Mouse (Mus musculus) stomach, embryonic 16.5 days (tissue): ENCODE results near the gene Lipi. TPM values are rescaled to one million over a fixed set of nuclear protein-coding genes. Genes with fewer than 3 reads are reported as not detected.

Experiments used
- ATAC-seq: fragments of 200-750 bp; cut with Nextera tagmentation; 2 replicates; pipeline ENCODE4 v1.8.0; 2017; ENCODE audit warnings: moderate number of reproducible peaks, moderate TSS enrichment; ENCODE audit not compliant: insufficient read depth, low FRiP score
- H3K27ac ChIP-seq: fragments of 300-500 bp; sonication (generic); 2 replicates; pipeline ENCODE4 v1.5.1; 2014; ENCODE audit warnings: low read length
- H3K27me3 ChIP-seq: fragments of 300-500 bp; sonication (generic); 2 replicates; pipeline ENCODE4 v1.6.1; 2014; ENCODE audit warnings: low read length, control low read depth, mixed read lengths; ENCODE audit not compliant: control insufficient read depth, insufficient read depth
- H3K36me3 ChIP-seq: fragments of 300-500 bp; sonication (generic); 2 replicates; pipeline ENCODE4 v1.6.1; 2014; ENCODE audit warnings: low read length; ENCODE audit not compliant: control insufficient read depth, insufficient read depth
- H3K4me1 ChIP-seq: fragments of 300-500 bp; sonication (generic); 2 replicates; pipeline ENCODE4 v1.6.1; 2014; ENCODE audit warnings: low read length, control low read depth, mixed read lengths; ENCODE audit not compliant: control insufficient read depth, insufficient read depth
- H3K4me2 ChIP-seq: fragments of 300-500 bp; sonication (generic); 2 replicates; pipeline ENCODE4 v1.6.1; 2014; ENCODE audit warnings: low read depth, low read length, mixed read lengths
- H3K4me3 ChIP-seq: fragments of 300-500 bp; sonication (generic); replicated peaks from 2 replicates; pipeline ENCODE4 v1.5.1; 2014; ENCODE audit warnings: mild to moderate bottlenecking, low read length
- H3K9ac ChIP-seq: fragments of 300-500 bp; sonication (generic); 2 replicates; pipeline ENCODE4 v1.6.1; 2014; ENCODE audit warnings: low read length
- H3K9me3 ChIP-seq: fragments of 300-500 bp; sonication (generic); replicated peaks from 2 replicates; pipeline ENCODE4 v1.6.1; 2016; ENCODE audit warnings: low read length, control low read depth; ENCODE audit not compliant: control insufficient read depth
- WGBS: fragments of 180-500 bp; shearing (Covaris S2); extraction: QIAGEN DNeasy Blood & Tissue Kit; methylation state at CpG from one replicate; pipeline ENCODE4 v1.1.7; 2014; 5-methylcytosine and 5-hydroxymethylcytosine counted together
- polyA plus RNA-seq: library from polyadenylated mRNA; unstranded; fragments of >200 nt; fragmentation: Nextera tagmentation; extraction: Ambion mirVana; gene quantifications from 2 replicates; pipeline ENCODE4 v1.2.1, GENCODE M21; 2015

The Lipi gene
- 0.15 TPM in 1 of 2 replicates, not detected in the other for polyA plus RNA-seq

GRCm38 (mm10) chr16:75585961-75586360 lies at the start of gene Lipi:
TSS of gene Lipi (minus strand) at chr16:75586061.
- 73% methylated on average over 7 of the region's 7 CpGs for WGBS
- ATAC-seq = no peak
- H3K4me3 ChIP-seq = no peak within 1 kb of the TSS
- H3K4me2 ChIP-seq = no peak within 1 kb of the TSS
- H3K9me3 ChIP-seq = no peaks in the 10 kb centered on the region
- no peak within 1 kb of the TSS for H3K27ac ChIP-seq
- H3K4me1 ChIP-seq = no peaks in the 10 kb centered on the region
- H3K9ac ChIP-seq = no peak within 1 kb of the TSS
- H3K36me3 ChIP-seq = no peaks in the 10 kb centered on the region
- no peaks in the 10 kb centered on the region for H3K27me3 ChIP-seq

GRCm38 (mm10) chr16:75627862-75628261 lies 42.0 kb upstream of the Lipi start:
- Histone ChIP-seq H3K9ac (no peak overlapping the region), H3K4me2 (no peak overlapping the region), H3K4me3 (no peak overlapping the region), H3K27ac (no peak overlapping the region), H3K36me3 (no peaks in the 10 kb centered on the region), H3K9me3 (no peaks in the 10 kb centered on the region), H3K27me3 (no peaks in the 10 kb centered on the region), H3K4me1 (no peaks in the 10 kb centered on the region)
- WGBS = 82% methylated on average over 2 of the region's 2 CpGs
- no peak for ATAC-seq

GRCm38 (mm10) chr16:75617651-75618349 lies 31.9 kb upstream of the Lipi start:
- Histone ChIP-seq H3K36me3 (no peaks in the 10 kb centered on the region), H3K27ac (no peak overlapping the region), H3K9ac (no peak overlapping the region), H3K4me2 (no peak overlapping the region), H3K9me3 (no peaks in the 10 kb centered on the region), H3K4me3 (no peak overlapping the region), H3K27me3 (no peaks in the 10 kb centered on the region), H3K4me1 (no peaks in the 10 kb centered on the region)
- no peak for ATAC-seq
- WGBS = 80% methylated on average over 2 of the region's 2 CpGs

- Histone ChIP-seq H3K4me2 (no peak overlapping the region), H3K27me3 (no peaks in the 10 kb centered on the region), H3K4me1 (no peaks in the 10 kb centered on the region), H3K36me3 (no peaks in the 10 kb centered on the region), H3K27ac (no peak overlapping the region), H3K4me3 (no peak overlapping the region), H3K9ac (no peak overlapping the region), H3K9me3 (no peaks in the 10 kb centered on the region)
- ATAC-seq = no peak
Measured at GRCm38 (mm10) chr16:75612561-75612960, 26.7 kb upstream of the Lipi start.

DNA sequence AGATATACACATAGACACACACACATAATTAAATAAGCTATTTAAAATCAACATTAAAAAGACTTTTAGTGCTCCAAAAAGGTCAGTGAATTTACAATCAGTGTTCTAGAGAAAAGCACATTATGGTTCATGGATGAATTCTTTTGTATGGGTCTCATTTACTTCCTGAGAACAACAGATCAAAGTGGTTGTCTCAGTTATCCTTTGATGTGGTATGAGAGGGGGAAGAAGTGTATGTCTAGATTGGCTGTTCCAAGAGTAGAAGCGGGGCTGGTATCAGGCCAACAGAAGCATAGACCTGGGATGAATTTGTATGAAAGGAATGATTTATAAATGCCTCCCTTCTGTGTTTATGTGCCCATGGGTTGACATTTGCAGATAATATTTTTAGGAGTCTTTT lies 20.6 kb upstream of the Lipi start:
- ATAC-seq = no peak
- H3K27me3 ChIP-seq = no peaks in the 10 kb centered on the region
- H3K4me2 ChIP-seq = no peak overlapping the region
- no peak overlapping the region for H3K27ac ChIP-seq
- 67% methylated on average over 1 of the region's 1 CpGs for WGBS
- no peak overlapping the region for H3K9ac ChIP-seq
- no peaks in the 10 kb centered on the region for H3K36me3 ChIP-seq
- no peak overlapping the region for H3K4me3 ChIP-seq
- 0 out of 2 replicates have a peak, but pooled peaks cover 3% of the 10 kb centered on the region for H3K9me3 ChIP-seq
- no peaks in the 10 kb centered on the region for H3K4me1 ChIP-seq

DNA sequence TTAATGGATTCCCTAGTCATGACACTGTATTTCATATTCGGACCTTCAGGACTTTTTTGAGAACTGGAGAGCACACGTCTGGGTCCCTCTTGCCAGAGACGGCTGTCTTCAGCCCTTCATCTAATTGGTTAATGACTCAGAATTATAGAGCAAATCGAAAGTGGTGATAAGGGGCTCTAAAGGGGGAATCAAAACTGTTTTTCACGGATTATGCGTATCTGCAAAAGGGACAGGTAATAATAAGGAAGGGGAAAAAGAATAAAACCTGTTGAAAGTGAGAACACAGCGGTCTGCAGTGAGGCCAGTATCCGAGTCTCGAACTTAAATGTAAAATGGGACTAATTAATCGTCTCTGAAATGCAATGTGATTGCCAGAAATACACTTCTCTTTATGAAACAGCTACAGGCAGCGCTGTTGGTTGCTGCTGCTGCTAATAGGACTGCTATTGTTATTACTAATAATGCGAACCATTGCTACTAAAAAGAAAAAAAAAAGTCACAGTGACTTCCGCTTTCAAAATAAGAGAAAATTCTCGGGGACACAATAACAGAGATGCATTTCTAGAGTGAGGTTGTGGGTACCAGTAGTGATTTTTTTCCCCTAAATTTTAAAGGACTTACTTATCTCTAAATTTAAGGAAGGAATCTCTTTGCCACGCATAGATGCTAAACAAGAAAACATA lies 7.8 kb upstream of the Lipi start:
- peak overlapping the region; percentile 94 for H3K4me2 ChIP-seq
- no peaks in the 10 kb centered on the region for H3K36me3 ChIP-seq
- no peak for ATAC-seq
- 13% methylated on average over 15 of the region's 15 CpGs for WGBS
- H3K27ac ChIP-seq = no peak overlapping the region
- H3K9me3 ChIP-seq = no peaks in the 10 kb centered on the region
- no peaks in the 10 kb centered on the region for H3K27me3 ChIP-seq
- H3K4me1 ChIP-seq = 0 out of 2 replicates have a peak, but pooled peaks cover 4% of the 10 kb centered on the region
- peak overlapping the region; percentile 69 for H3K9ac ChIP-seq
- H3K4me3 ChIP-seq = peak overlapping the region; percentile 81

DNA sequence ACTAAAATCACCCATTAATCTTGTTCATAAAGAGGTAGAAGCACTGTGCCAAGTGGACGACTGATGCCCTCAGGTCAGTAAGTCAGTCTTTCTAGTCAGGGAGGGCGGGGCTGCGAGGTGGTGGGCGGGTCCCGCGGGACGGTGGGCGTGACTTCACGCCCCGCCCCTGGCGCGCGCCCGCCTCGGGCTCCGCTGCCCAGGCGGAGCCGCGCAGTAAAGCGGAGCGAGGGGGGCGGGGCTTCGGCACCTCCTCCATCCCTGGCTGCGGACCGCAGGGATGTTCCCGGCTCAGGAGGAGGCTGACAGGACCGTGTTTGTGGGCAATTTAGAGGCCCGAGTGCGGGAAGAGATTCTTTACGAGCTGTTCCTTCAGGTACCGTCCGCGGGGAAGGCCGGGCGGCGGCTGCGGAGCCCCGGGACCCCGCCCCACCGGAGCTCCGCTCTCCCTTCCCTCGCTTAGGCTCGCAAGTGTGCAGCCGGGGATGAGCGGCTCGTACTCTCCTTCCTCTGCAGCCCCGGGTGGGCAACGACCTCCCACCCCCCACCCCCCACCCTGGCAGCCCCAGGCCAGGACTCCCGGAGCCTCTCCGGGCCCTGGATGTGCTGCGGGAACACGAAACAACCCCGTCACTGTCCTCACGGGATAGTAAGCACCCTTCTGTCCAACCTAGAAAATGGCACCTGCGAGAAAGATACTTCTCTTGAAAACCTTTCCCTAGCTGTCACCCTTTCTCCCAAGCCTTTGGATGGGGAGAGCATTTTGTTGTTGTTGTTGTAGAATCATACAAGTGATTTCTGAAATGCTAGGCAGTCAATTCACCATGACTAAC lies 7.0 kb upstream of the Lipi start, which contains the start of gene Rbm11:
Rbm11 (plus strand) TSS at position 174 of the 830 bp plus-strand sequence.
- no peaks in the 10 kb centered on the region for H3K36me3 ChIP-seq
- H3K27me3 ChIP-seq = no peaks in the 10 kb centered on the region
- under 1% methylated on average over 55 of the region's 55 CpGs for WGBS
- 0 out of 2 replicates have a peak, but pooled peaks cover 4% of the 10 kb centered on the region for H3K4me1 ChIP-seq
- peak within 1 kb of the TSS; percentile 69 for H3K9ac ChIP-seq
- ATAC-seq = peak; percentile 100
- H3K4me3 ChIP-seq = peak within 1 kb of the TSS; percentile 81
- no peaks in the 10 kb centered on the region for H3K9me3 ChIP-seq
- no peak within 1 kb of the TSS for H3K27ac ChIP-seq
- peak within 1 kb of the TSS; percentile 94 for H3K4me2 ChIP-seq

DNA sequence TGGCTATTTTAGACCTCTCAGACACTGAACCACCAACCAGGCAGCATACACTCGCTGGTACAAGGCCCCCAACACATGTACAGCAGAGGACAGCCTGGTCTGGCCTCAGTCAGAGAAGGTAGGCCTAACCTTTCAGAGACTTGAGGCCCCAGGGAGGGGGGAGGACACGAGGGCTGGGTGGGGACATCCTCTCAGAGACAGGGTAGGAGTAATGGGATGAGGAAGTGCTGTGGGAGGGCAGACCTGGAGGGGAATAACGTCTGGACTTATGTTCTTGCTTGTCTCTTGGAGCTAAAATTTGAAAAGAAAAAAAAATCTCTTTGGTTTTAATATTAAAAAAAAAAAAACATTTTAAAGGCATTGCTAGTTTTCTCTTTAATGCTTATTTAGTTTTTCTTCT lies 605 bp upstream of the Lipi start:
- no peaks in the 10 kb centered on the region for H3K36me3 ChIP-seq
- H3K27me3 ChIP-seq = no peaks in the 10 kb centered on the region
- no peaks in the 10 kb centered on the region for H3K9me3 ChIP-seq
- H3K27ac ChIP-seq = no peak overlapping the region
- H3K4me1 ChIP-seq = no peaks in the 10 kb centered on the region
- H3K4me2 ChIP-seq = no peak overlapping the region
- no peak for ATAC-seq
- H3K9ac ChIP-seq = no peak overlapping the region
- 20% methylated on average over 3 of the region's 3 CpGs for WGBS
- H3K4me3 ChIP-seq = no peak overlapping the region

- no peaks in the 10 kb centered on the region for H3K9me3 ChIP-seq
- WGBS = 62% methylated on average over 5 of the region's 5 CpGs
- no peak for ATAC-seq
- no peaks in the 10 kb centered on the region for H3K36me3 ChIP-seq
- no peaks in the 10 kb centered on the region for H3K4me1 ChIP-seq
- no peaks in the 10 kb centered on the region for H3K27me3 ChIP-seq
- H3K27ac ChIP-seq = no peak overlapping the region
- H3K9ac ChIP-seq = no peak overlapping the region
- no peak overlapping the region for H3K4me2 ChIP-seq
- H3K4me3 ChIP-seq = no peak overlapping the region
Measured at GRCm38 (mm10) chr16:75582279-75582678, 3.6 kb downstream of the Lipi start.
